Mouse (Mus musculus) neural tube, embryonic 14.5 days (tissue): ENCODE data around the gene Plagl1. TPM values are rescaled to one million over a fixed set of nuclear protein-coding genes. Genes with fewer than 3 reads are reported as not detected.

Experiments used
- ATAC-seq: fragments of 200-750 bp; cut with Nextera tagmentation; 2 replicates; pipeline ENCODE4 v1.8.0; 2017; ENCODE audit warnings: low read depth, mild to moderate bottlenecking, moderate TSS enrichment, moderate library complexity
- H3K27ac ChIP-seq: fragments of 300-500 bp; sonication (generic); 2 replicates; pipeline ENCODE4 v1.5.1; 2014; ENCODE audit warnings: low read depth, mild to moderate bottlenecking, control low read depth, low read length, moderate library complexity, mixed read lengths
- H3K27me3 ChIP-seq: fragments of 300-500 bp; sonication (generic); 2 replicates; pipeline ENCODE4 v1.6.1; 2014; ENCODE audit warnings: low read length; ENCODE audit not compliant: control insufficient read depth, insufficient read depth
- H3K36me3 ChIP-seq: fragments of 300-500 bp; sonication (generic); 2 replicates; pipeline ENCODE4 v1.6.1; 2014; ENCODE audit warnings: low read length, mixed read lengths; ENCODE audit not compliant: control insufficient read depth, insufficient read depth
- H3K4me1 ChIP-seq: fragments of 300-500 bp; sonication (generic); 2 replicates; pipeline ENCODE4 v1.6.1; 2014; ENCODE audit warnings: low read length; ENCODE audit not compliant: control insufficient read depth, insufficient read depth
- H3K4me2 ChIP-seq: fragments of 300-500 bp; sonication (generic); 2 replicates; pipeline ENCODE4 v1.6.1; 2014; ENCODE audit warnings: mild to moderate bottlenecking, low read depth, low read length, control low read depth
- H3K4me3 ChIP-seq: fragments of 300-500 bp; sonication (generic); 2 replicates; pipeline ENCODE4 v1.5.1; 2014; ENCODE audit warnings: low read depth, low read length, control low read depth, mixed read lengths
- H3K9ac ChIP-seq: fragments of 300-500 bp; sonication (generic); replicated peaks from 2 replicates; pipeline ENCODE4 v1.6.1; 2014; ENCODE audit warnings: low read depth, mild to moderate bottlenecking, control low read depth, low read length, mixed read lengths
- H3K9me3 ChIP-seq: fragments of 300-500 bp; sonication (generic); 2 replicates; pipeline ENCODE4 v1.6.1; 2016; ENCODE audit warnings: low read length; ENCODE audit not compliant: control insufficient read depth
- WGBS: fragments of 180-500 bp; shearing (Covaris S2); extraction: QIAGEN DNeasy Blood & Tissue Kit; methylation state at CpG from one replicate; pipeline ENCODE4 v1.1.7; 2014; 5-methylcytosine and 5-hydroxymethylcytosine counted together
- polyA plus RNA-seq: library from polyadenylated mRNA; unstranded; fragments of >200 nt; fragmentation: Nextera tagmentation; extraction: Ambion mirVana; gene quantifications from 2 replicates; pipeline ENCODE4 v1.2.1, GENCODE M21; 2014

Gene Plagl1
- polyA plus RNA-seq, 1 experiment from 2014 or later = 29.0 TPM

DNA sequence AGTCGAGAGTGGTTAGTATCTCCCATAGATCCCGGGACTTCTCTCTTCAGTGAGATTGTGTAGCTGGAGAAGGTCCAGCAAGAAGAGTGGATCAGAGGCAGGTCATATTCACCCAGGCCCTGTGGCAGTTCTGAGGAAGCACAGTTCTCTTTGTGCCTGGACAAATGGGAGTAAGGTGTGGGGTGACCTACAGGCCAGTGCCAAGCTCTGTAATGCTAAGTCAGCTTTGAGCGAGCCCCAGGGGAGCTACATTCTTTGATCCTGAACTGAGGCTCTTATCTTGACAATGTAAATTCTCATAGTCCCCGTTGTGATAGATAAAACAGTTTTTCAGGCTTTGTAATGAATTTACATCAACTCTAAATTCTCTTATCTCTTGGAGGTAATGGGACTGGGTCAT lies 42.1 kb downstream of the Plagl1 start:
- no peaks in the 10 kb centered on the region for H3K36me3 ChIP-seq
- no peaks in the 10 kb centered on the region for H3K4me1 ChIP-seq
- no peak overlapping the region for H3K27ac ChIP-seq
- no peaks in the 10 kb centered on the region for H3K27me3 ChIP-seq
- H3K9ac ChIP-seq = no peak overlapping the region
- no peak for ATAC-seq
- 74% methylated on average over 4 of the region's 4 CpGs for WGBS
- no peak overlapping the region for H3K4me3 ChIP-seq
- H3K9me3 ChIP-seq = no peaks in the 10 kb centered on the region
- H3K4me2 ChIP-seq = no peak overlapping the region

DNA sequence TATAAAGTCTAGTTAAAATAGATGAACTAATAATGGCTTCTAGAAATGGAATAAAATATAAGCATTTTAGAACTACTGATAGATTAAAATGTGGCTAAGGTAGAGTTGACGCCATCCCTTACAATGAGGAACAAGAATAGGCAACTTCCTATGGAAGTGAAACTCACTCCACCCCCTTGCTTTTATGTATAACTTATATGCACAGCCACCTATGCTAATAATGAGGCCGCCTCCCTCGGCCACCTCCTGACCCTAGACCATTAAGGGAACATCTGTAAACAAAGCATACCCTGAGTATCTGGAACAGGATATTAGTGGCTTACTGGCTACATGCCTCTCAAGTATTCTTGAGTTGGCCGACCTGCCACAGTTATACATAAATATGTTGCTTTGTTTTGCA lies 43.5 kb downstream of the Plagl1 start:
- peaks cover 3% of the 10 kb centered on the region; the same call in 1 of the 2 replicates for H3K4me1 ChIP-seq
- WGBS = 82% methylated on average over 4 of the region's 4 CpGs
- H3K27ac ChIP-seq = no peak overlapping the region
- no peaks in the 10 kb centered on the region for H3K27me3 ChIP-seq
- H3K4me2 ChIP-seq = no peak overlapping the region
- no peak for ATAC-seq
- no peaks in the 10 kb centered on the region for H3K9me3 ChIP-seq
- no peaks in the 10 kb centered on the region for H3K36me3 ChIP-seq
- H3K4me3 ChIP-seq = no peak overlapping the region
- H3K9ac ChIP-seq = no peak overlapping the region

DNA sequence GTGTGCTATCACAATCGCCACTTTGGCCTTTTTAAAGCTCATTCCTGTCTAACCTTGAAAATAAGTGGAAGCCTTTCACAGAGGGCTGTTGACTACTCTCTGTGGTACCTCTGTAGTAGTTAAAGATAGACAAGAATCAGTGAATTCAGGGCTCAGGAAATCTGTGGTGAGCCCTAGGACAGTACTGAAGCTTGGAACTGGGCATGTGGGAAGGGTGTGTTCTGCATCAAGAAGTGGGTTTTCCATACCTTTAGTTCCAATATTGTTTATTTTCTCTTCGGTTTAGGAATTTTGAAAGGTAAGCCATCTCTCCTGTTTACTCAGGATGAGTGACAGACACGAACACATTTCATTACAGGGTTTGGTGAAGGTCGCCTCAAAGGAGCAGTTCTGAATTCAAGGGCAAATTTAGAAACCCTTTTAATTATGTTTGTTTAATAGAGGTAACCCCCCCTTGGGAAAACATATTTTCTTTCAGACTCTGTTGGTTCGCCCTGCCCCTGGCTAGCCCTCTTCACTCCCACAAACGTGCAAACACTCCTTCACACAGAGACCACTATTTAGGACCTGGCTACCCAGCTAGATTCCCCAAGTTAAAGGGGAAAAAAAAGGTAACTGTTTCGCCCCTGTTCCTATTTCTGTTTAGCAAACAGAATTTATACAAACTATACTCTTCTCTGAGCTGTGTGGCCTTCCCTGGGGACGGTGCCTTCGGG lies 46.8 kb downstream of the Plagl1 start:
- H3K27ac ChIP-seq = no peak overlapping the region
- H3K4me2 ChIP-seq = no peak overlapping the region
- H3K9me3 ChIP-seq = no peaks in the 10 kb centered on the region
- no peaks in the 10 kb centered on the region for H3K36me3 ChIP-seq
- no peaks in the 10 kb centered on the region for H3K27me3 ChIP-seq
- ATAC-seq = no peak
- peaks cover 3% of the 10 kb centered on the region; the same call in 1 of the 2 replicates for H3K4me1 ChIP-seq
- H3K4me3 ChIP-seq = no peak overlapping the region
- H3K9ac ChIP-seq = no peak overlapping the region
- 44% methylated on average over 9 of the region's 9 CpGs for WGBS

DNA sequence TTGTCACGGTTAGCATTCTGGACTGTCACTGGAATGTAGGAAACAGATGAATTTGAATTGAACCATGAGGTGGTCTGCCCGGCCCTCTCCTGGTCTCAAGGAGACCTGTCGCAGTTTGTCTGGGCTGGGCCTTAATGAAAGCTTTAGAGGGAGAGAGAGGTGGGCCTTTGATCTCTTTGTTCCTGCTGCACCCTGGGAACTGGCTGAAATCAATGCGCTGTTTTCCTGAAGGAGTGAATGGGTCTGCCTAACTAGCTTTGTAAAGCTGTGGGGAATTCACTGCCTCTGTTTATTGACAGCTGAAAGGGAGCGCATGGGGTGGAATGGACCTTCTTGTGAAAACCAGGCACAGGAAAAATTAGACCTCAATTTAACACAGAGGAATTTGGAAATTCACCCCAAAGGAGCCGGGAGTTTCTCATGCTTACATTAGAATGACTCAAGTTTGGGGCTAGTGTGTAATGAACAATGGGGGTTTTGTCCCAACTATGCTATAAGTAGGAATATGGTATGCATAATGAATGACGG lies 47.8 kb downstream of the Plagl1 start:
- Histone ChIP-seq H3K27ac (no peak overlapping the region), H3K27me3 (no peaks in the 10 kb centered on the region), H3K4me1 (peaks cover 3% of the 10 kb centered on the region; the same call in 1 of the 2 replicates), H3K9ac (no peak overlapping the region), H3K9me3 (no peaks in the 10 kb centered on the region), H3K36me3 (no peaks in the 10 kb centered on the region), H3K4me3 (no peak overlapping the region), H3K4me2 (no peak overlapping the region)
- peak; percentile 67 for ATAC-seq
- 8% methylated on average over 7 of the region's 7 CpGs for WGBS

DNA sequence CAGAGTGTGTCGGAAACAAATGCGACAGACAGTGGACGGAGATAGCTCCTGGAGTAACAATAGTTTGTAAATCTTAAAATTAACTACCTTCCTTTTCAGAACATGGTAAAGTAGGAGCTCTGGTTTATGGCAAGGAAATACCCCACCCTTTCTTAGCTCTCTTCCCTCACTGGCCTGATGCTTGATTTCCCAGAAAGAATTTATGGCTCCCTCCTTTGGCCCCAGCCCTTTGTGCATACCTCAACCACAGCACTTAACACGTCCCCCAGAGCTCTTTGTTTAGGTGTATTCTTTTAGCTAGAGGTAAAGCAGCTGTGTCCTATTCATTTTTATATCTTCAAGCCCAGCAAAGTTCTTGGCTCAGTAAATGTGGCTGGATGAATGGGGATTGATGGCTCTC lies 48.5 kb downstream of the Plagl1 start:
- 13% methylated on average over 4 of the region's 4 CpGs for WGBS
- ATAC-seq = no peak
- Histone ChIP-seq H3K27me3 (no peaks in the 10 kb centered on the region), H3K9ac (no peak overlapping the region), H3K4me1 (peaks cover 3% of the 10 kb centered on the region; the same call in 1 of the 2 replicates), H3K27ac (no peak overlapping the region), H3K9me3 (no peaks in the 10 kb centered on the region), H3K36me3 (no peaks in the 10 kb centered on the region), H3K4me2 (no peak overlapping the region), H3K4me3 (no peak overlapping the region)

DNA sequence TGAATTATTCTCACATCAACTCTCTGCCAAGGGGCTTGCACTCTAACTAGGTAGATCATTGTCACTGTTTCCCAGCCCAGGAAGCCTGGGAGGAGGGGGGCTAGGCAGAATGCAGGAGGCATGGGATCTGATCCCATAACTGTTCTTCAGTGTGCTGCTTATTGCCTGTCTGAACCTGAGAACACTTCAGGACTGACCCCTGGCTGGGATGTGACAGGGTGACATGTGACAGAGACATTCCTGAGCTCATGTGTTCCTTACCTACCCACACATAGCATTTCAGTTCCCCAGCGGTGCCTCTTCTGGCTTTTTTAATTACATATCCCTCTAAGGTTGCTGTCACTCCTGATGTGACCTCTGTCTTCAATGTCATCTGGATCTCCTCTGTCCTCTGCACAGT lies 49.5 kb downstream of the Plagl1 start:
- Histone ChIP-seq H3K27me3 (no peaks in the 10 kb centered on the region), H3K9ac (no peak overlapping the region), H3K9me3 (no peaks in the 10 kb centered on the region), H3K4me2 (no peak overlapping the region), H3K4me1 (peaks cover 3% of the 10 kb centered on the region), H3K4me3 (no peak overlapping the region), H3K36me3 (no peaks in the 10 kb centered on the region), H3K27ac (no peak overlapping the region)
- WGBS = 69% methylated on average over 1 of the region's 1 CpGs
- ATAC-seq = no peak

DNA sequence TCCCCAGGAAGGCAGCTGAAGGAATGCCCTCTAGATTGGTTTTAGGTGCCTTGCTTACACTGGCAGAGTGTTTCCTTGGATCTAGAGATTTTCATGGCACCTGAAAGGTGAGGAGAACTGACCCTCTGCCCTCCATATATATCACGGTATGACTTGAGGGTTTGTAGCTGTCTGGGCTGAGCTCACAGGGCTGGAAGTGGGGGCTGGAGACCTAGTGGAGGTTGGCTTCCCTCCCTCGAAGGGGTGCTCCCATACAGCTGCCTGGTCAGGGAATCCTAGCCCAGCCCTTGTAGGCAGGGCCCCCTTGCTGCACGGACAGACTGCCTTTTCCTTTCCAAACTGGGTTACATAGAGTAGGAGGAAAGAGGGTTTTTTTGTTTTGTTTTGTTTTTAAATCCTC lies 52.5 kb downstream of the Plagl1 start:
- ATAC-seq = no peak
- Histone ChIP-seq H3K9me3 (no peaks in the 10 kb centered on the region), H3K9ac (no peak overlapping the region), H3K27ac (no peak overlapping the region), H3K4me3 (no peak overlapping the region), H3K4me2 (no peak overlapping the region), H3K27me3 (no peaks in the 10 kb centered on the region), H3K36me3 (no peaks in the 10 kb centered on the region), H3K4me1 (peaks cover 2% of the 10 kb centered on the region)
- 67% methylated on average over 3 of the region's 3 CpGs for WGBS

DNA sequence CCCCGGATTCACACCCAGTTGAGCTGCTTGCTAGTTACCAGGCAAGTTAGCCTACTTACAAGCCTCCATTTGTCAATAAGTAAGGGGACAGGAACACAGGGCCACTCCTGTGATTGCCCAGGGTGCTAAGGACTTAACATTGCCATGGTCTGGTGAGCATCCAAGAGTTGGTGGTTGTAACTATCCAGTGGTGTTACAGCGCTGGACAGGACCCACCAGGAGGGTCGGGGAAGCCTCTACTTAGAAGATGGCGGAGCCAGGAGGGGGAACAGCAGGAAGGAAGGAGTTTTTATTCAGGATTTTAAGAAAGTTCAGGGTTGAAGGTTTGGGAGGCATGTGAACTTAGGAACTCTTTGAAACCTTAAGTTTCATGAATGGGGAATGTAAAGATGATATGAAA lies 53.3 kb downstream of the Plagl1 start:
- no peaks in the 10 kb centered on the region for H3K36me3 ChIP-seq
- H3K4me3 ChIP-seq = no peak overlapping the region
- H3K9ac ChIP-seq = no peak overlapping the region
- no peaks in the 10 kb centered on the region for H3K9me3 ChIP-seq
- no peak for ATAC-seq
- 73% methylated on average over 4 of the region's 4 CpGs for WGBS
- no peaks in the 10 kb centered on the region for H3K27me3 ChIP-seq
- no peaks in the 10 kb centered on the region; the same call in 1 of the 2 replicates for H3K4me1 ChIP-seq
- no peak overlapping the region for H3K4me2 ChIP-seq
- H3K27ac ChIP-seq = no peak overlapping the region

DNA sequence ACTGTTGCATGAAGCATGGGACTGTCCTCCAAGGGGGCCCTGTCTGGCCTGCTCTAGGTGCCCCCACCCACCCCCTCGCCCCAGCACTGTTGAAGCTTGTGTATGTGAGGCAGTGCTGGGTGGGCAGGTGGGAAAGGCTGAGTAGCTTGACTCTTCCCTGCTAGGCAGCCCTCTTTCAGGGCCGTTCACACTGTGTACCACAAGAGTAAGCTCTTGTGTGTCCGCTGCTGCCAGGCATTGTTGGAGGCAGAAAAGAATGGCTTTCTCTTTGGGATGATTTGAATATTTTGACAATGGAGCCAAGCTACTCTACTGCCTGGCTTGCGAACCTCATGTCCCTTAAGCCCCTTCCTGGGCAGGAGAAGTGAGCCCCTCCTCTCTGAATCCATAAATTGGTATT lies 54.7 kb downstream of the Plagl1 start:
- no peak overlapping the region for H3K9ac ChIP-seq
- H3K36me3 ChIP-seq = no peaks in the 10 kb centered on the region
- no peak overlapping the region for H3K4me3 ChIP-seq
- ATAC-seq = peak; percentile 54; the same call in 1 of the 2 replicates
- no peaks in the 10 kb centered on the region for H3K9me3 ChIP-seq
- H3K4me1 ChIP-seq = no peaks in the 10 kb centered on the region; the same call in 1 of the 2 replicates
- no peak overlapping the region for H3K27ac ChIP-seq
- 20% methylated on average over 4 of the region's 4 CpGs for WGBS
- H3K27me3 ChIP-seq = no peaks in the 10 kb centered on the region
- no peak overlapping the region for H3K4me2 ChIP-seq
